Mouse (Mus musculus): ENCODE results near the gene Mrpl43.

DNA sequence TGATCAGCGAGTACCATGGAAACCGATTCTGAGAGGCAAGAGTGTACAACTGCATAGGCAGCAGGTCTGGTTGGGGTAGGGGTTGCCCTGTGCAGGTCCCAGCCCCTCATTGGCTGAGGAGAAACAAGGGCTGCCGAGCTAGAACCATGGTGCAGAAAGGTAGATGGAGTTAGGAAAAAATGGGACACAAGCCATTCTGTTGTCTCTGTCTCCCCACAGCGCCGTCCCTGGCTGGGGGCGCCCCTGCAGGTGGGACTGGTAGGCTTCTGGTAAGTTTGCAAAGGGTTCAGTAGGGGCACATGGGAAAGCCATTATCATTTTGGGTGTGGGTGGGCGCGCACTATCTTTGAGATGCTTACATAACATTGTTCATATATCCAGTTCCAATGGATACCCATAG lies 47.2 kb upstream of the Mrpl43 start:
- TF ChIP-seq POLR2A (IDR thresholded peaks at IDR 0.05; ENCODE audit: low read depth, low read length), result no peak
- TF ChIP-seq CTCF (conservative IDR thresholded peaks at IDR 0.05; ENCODE audit: insufficient read depth, insufficient read length, low read depth, low read length), result no peak
